Mouse (Mus musculus) testis, postnatal 14 days (tissue): ENCODE results near the gene Abcc10.

Source experiments
- DNase-seq: peaks from one replicate; pipeline ENCODE4 v3.0.0; 2021; ENCODE audit warnings: low spot score

Gene Abcc10

GRCm38 (mm10) chr17:46258279-46259053 is 69.7 kb downstream of the Abcc10 start:
- no peak for DNase-seq

- DNase-seq = no peak
These were observed 73.0 kb downstream of the Abcc10 start for GRCm38 (mm10) chr17:46255147-46255546.

- peak; percentile 43 for DNase-seq
These were observed 74.0 kb downstream of the Abcc10 start for GRCm38 (mm10) chr17:46254106-46254505.

- DNase-seq = peak; percentile 88
These were observed 74.6 kb downstream of the Abcc10 start, which contains the start of gene Lrrc73 for GRCm38 (mm10) chr17:46253452-46254084. Gene Lrrc73 (plus strand): TSS chr17:46253531.
